Mouse (Mus musculus) stomach, embryonic 14.5 days (tissue): ENCODE data around the gene Gtf2h2. TPM values are rescaled to one million over a fixed set of nuclear protein-coding genes. Genes with fewer than 3 reads are reported as not detected.
"Not testable (repeated sequence)": the region's sequence is repeated elsewhere in the genome, so short reads cannot be mapped to it uniquely, and the experiment has no call there.

Source experiments
- ATAC-seq: fragments of 200-750 bp; cut with Nextera tagmentation; 2 replicates; pipeline ENCODE4 v1.8.0; 2017; ENCODE audit warnings: low read depth, moderate TSS enrichment; ENCODE audit not compliant: insufficient number of reproducible peaks, insufficient read depth, low FRiP score
- H3K27ac ChIP-seq: fragments of 300-500 bp; sonication (generic); 2 replicates; pipeline ENCODE4 v1.5.1; 2014; ENCODE audit warnings: mild to moderate bottlenecking, low read length, moderate library complexity, mixed read lengths
- H3K27me3 ChIP-seq: fragments of 300-500 bp; sonication (generic); 2 replicates; pipeline ENCODE4 v1.6.1; 2014; ENCODE audit warnings: low read length, control low read depth, mixed read lengths; ENCODE audit not compliant: control insufficient read depth, insufficient read depth
- H3K36me3 ChIP-seq: fragments of 300-500 bp; sonication (generic); 2 replicates; pipeline ENCODE4 v1.6.1; 2014; ENCODE audit warnings: mild to moderate bottlenecking, control low read depth, low read length, moderate library complexity, mixed read lengths; ENCODE audit not compliant: control insufficient read depth, insufficient read depth
- H3K4me1 ChIP-seq: fragments of 300-500 bp; sonication (generic); 2 replicates; pipeline ENCODE4 v1.6.1; 2014; ENCODE audit warnings: low read length, control low read depth, mixed read lengths; ENCODE audit not compliant: control insufficient read depth, insufficient read depth
- H3K4me2 ChIP-seq: fragments of 300-500 bp; sonication (generic); replicated peaks from 2 replicates; pipeline ENCODE4 v1.6.1; 2014; ENCODE audit warnings: low read depth, low read length, control low read depth
- H3K4me3 ChIP-seq: fragments of 300-500 bp; sonication (generic); 2 replicates; pipeline ENCODE4 v1.5.1; 2014; ENCODE audit warnings: low read depth, low read length, control low read depth
- H3K9ac ChIP-seq: fragments of 300-500 bp; sonication (generic); replicated peaks from 2 replicates; pipeline ENCODE4 v1.6.1; 2014; ENCODE audit warnings: low read depth, mild to moderate bottlenecking, control low read depth, low read length, moderate library complexity, mixed read lengths
- H3K9me3 ChIP-seq: fragments of 300-500 bp; sonication (generic); 2 replicates; pipeline ENCODE4 v1.6.1; 2016; ENCODE audit warnings: low read depth, low read length, control low read depth; ENCODE audit not compliant: control insufficient read depth
- WGBS: fragments of 180-500 bp; shearing (Covaris S2); extraction: QIAGEN DNeasy Blood & Tissue Kit; methylation state at CpG from one replicate; pipeline ENCODE4 v1.1.7; 2014; 5-methylcytosine and 5-hydroxymethylcytosine counted together
- polyA plus RNA-seq: library from polyadenylated mRNA; unstranded; fragments of >200 nt; fragmentation: Nextera tagmentation; extraction: Ambion mirVana; gene quantifications from 2 replicates; pipeline ENCODE4 v1.2.1, GENCODE M21; 2014

The Gtf2h2 gene
- polyA plus RNA-seq, 1 experiment from 2014 or later = 75.7 TPM

- H3K27me3 ChIP-seq = no peaks in the 10 kb centered on the region
- no peaks in the 10 kb centered on the region for H3K4me1 ChIP-seq
- H3K36me3 ChIP-seq = no peaks in the 10 kb centered on the region
- H3K27ac ChIP-seq = no peak overlapping the region
- no peak overlapping the region for H3K9ac ChIP-seq
- no peak overlapping the region for H3K4me3 ChIP-seq
- 75% methylated on average over 2 of the region's 2 CpGs for WGBS
- no peaks in the 10 kb centered on the region for H3K9me3 ChIP-seq
- no peak overlapping the region for H3K4me2 ChIP-seq
- no peak for ATAC-seq
Observed at GRCm38 (mm10) chr13:100519162-100519561, 26.8 kb upstream of the Gtf2h2 start.

- WGBS = 60% methylated on average over 6 of the region's 6 CpGs
- ATAC-seq = no peak
Observed at GRCm38 (mm10) chr13:100518191-100518590, 25.8 kb upstream of the Gtf2h2 start.

GRCm38 (mm10) chr13:100517652-100518153, 25.3 kb upstream of the Gtf2h2 start:
- ATAC-seq = no peak
- 77% methylated on average over 6 of the region's 6 CpGs for WGBS
- Histone ChIP-seq H3K9me3 (no peaks in the 10 kb centered on the region), H3K4me1 (no peaks in the 10 kb centered on the region), H3K9ac (no peak overlapping the region), H3K27ac (peak overlapping the region; percentile 69; the same call in 1 of the 2 replicates), H3K4me3 (no peak overlapping the region), H3K27me3 (no peaks in the 10 kb centered on the region), H3K4me2 (no peak overlapping the region), H3K36me3 (no peaks in the 10 kb centered on the region)

More at GRCm38 (mm10) chr13:100518191-100518590, 25.8 kb upstream of the Gtf2h2 start:
- H3K4me2 ChIP-seq = no peak overlapping the region
- no peak overlapping the region for H3K4me3 ChIP-seq
- H3K9me3 ChIP-seq = no peaks in the 10 kb centered on the region
- H3K27ac ChIP-seq = peak overlapping the region; percentile 69; the same call in 1 of the 2 replicates
- no peaks in the 10 kb centered on the region for H3K27me3 ChIP-seq
- no peaks in the 10 kb centered on the region for H3K4me1 ChIP-seq
- H3K36me3 ChIP-seq = no peaks in the 10 kb centered on the region
- no peak overlapping the region for H3K9ac ChIP-seq

GRCm38 (mm10) chr13:100516213-100517105, 24.1 kb upstream of the Gtf2h2 start:
- no peak overlapping the region for H3K4me3 ChIP-seq
- 58% methylated on average over 12 of the region's 12 CpGs for WGBS
- peak; percentile 70; the same call in 1 of the 2 replicates for ATAC-seq

DNA sequence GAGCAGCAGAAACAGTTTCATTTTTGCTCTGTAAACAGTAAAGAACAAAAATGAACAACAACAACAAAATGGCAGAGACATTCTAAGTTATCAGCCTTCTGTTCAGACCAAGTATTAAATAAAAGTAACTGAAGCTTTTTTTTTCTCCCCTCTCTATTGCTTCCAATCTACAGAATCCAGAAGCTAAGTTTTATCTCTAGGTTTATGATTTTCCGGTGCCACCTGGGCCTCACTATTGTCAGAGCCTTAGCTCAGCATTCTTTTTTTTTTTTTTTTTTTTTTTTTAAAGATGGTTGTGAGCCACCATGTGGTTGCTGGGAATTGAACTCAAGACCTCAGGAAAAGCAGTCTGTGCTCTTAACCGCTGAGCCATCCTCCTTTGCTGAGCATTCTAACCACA, 20.4 kb upstream of the Gtf2h2 start:
- Histone ChIP-seq H3K36me3 (no peaks in the 10 kb centered on the region), H3K4me2 (no peak overlapping the region), H3K9ac (no peak overlapping the region), H3K27me3 (no peaks in the 10 kb centered on the region), H3K4me1 (no peaks in the 10 kb centered on the region), H3K27ac (no peak overlapping the region), H3K9me3 (no peaks in the 10 kb centered on the region), H3K4me3 (no peak overlapping the region)
- no peak for ATAC-seq
- WGBS = 85% methylated on average over 2 of the region's 2 CpGs

More at GRCm38 (mm10) chr13:100516213-100517105, 24.1 kb upstream of the Gtf2h2 start:
- H3K36me3 ChIP-seq = no peaks in the 10 kb centered on the region
- no peaks in the 10 kb centered on the region for H3K4me1 ChIP-seq
- H3K27me3 ChIP-seq = no peaks in the 10 kb centered on the region
- H3K4me2 ChIP-seq = no peak overlapping the region
- peak overlapping the region; percentile 69 for H3K27ac ChIP-seq
- H3K9me3 ChIP-seq = no peaks in the 10 kb centered on the region
- no peak overlapping the region for H3K9ac ChIP-seq

DNA sequence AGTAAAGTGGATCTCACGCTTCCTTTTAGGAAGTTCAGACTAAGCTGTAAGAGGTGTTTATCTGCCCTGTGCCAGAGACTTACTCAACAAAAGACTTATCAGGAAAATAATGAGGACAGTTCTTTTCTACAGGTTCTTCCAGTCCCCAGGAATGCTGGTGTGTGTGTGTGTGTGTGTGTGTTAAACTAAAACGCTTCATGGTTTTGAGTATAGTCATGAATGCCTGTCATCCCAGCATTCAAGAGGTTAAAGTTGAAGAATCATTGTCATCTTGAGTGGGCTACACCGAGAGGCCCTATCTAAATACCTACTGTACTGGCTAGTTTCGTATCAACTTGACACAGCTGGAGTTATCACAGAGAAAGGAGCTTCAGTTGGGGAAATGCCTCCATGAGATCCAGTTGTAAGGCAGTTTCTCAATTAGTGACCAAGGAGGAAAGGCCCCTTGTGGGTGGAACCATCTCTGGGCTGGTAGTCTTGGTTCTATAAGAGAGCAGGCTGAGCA, 19.5 kb upstream of the Gtf2h2 start:
- no peaks in the 10 kb centered on the region for H3K4me1 ChIP-seq
- no peaks in the 10 kb centered on the region for H3K27me3 ChIP-seq
- H3K4me3 ChIP-seq = no peak overlapping the region
- no peak for ATAC-seq
- H3K9me3 ChIP-seq = no peaks in the 10 kb centered on the region
- WGBS = 67% methylated on average over 4 of the region's 4 CpGs
- H3K27ac ChIP-seq = no peak overlapping the region
- H3K4me2 ChIP-seq = no peak overlapping the region
- no peak overlapping the region for H3K9ac ChIP-seq
- H3K36me3 ChIP-seq = no peaks in the 10 kb centered on the region

DNA sequence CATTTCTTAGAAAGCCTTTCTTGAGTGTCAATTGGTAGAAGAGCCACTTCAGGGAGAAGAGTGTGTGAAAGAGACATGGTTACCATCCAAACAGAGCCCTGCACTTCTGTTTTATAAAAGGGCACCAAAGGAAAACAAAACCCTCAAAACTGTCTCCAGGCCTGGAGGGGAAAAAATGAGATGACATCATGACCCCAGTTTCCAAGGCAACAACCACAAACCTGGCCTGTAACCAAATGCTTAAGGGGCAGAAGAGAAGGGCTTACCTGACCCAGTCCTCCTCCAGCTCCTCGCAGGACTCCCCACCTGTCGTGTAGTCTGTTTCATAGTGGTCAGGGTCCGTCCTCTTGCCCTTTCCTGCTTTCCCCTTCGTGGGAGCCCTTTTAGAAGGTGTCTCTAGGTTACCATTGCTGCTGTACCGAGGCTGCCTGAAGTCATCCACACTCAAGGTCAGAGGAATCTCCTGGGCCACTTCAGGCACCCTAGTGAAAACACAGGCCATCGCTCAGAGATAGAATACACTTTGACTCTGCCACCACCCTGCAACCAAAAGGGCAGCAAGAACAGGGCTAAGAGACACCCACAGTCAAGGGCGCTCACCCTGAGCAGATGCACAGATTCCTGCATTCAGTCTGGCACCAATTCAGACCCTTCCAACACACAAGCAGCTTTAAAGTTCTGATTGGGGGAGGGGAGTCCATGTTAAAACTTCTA, 18.9 kb upstream of the Gtf2h2 start:
- Histone ChIP-seq H3K27me3 (no peaks in the 10 kb centered on the region), H3K4me3 (no peak overlapping the region), H3K9me3 (no peaks in the 10 kb centered on the region), H3K4me2 (no peak overlapping the region), H3K4me1 (no peaks in the 10 kb centered on the region), H3K9ac (no peak overlapping the region), H3K36me3 (no peaks in the 10 kb centered on the region), H3K27ac (no peak overlapping the region)
- WGBS = 79% methylated on average over 7 of the region's 7 CpGs
- ATAC-seq = no peak

GRCm38 (mm10) chr13:100499625-100500024, 7.2 kb upstream of the Gtf2h2 start:
- not testable (repeated sequence) for H3K27me3 ChIP-seq, H3K4me1 ChIP-seq, H3K27ac ChIP-seq, H3K4me2 ChIP-seq, H3K4me3 ChIP-seq, H3K9ac ChIP-seq, ATAC-seq, H3K9me3 ChIP-seq, H3K36me3 ChIP-seq
